Mouse (Mus musculus) urinary bladder, postnatal 4 days (tissue): ENCODE results near the gene Trim7.
"Not testable (repeated sequence)": the region's sequence is repeated elsewhere in the genome, so short reads cannot be mapped to it uniquely, and the experiment has no call there.

ENCODE experiments used
- DNase-seq, 2 experiments: peaks; one replicate each; pipeline ENCODE4 v3.0.0; 2021 to 2022; ENCODE audit warnings: low spot score in 2 of 2

Gene Trim7

GRCm38 (mm10) chr11:48850240-48850639, 24.3 kb downstream of the Trim7 start:
- DNase-seq = no peak

GRCm38 (mm10) chr11:48851270-48851995, 25.5 kb downstream of the Trim7 start:
- no peak for DNase-seq

GRCm38 (mm10) chr11:48852190-48852589, 26.2 kb downstream of the Trim7 start:
- no peak for DNase-seq

GRCm38 (mm10) chr11:48852624-48853473, 26.9 kb downstream of the Trim7 start:
- DNase-seq = no peak

GRCm38 (mm10) chr11:48853474-48854180, 27.7 kb downstream of the Trim7 start:
- peak; percentile 73 to 86 for DNase-seq

GRCm38 (mm10) chr11:48859014-48859413, 33.1 kb downstream of the Trim7 start:
- no peak for DNase-seq

GRCm38 (mm10) chr11:48862784-48863319, 36.9 kb downstream of the Trim7 start:
- DNase-seq = no peak

GRCm38 (mm10) chr11:48863808-48864207, 37.9 kb downstream of the Trim7 start:
- DNase-seq = no peak

- no peak for DNase-seq
Observed at GRCm38 (mm10) chr11:48866481-48866880, 40.5 kb downstream of the Trim7 start.

GRCm38 (mm10) chr11:48869380-48870110, 43.6 kb downstream of the Trim7 start:
- no peak for DNase-seq

- DNase-seq = no peak
Observed at GRCm38 (mm10) chr11:48870781-48871180, 44.8 kb downstream of the Trim7 start.

- DNase-seq = peak; percentile 50 to 73
Observed at GRCm38 (mm10) chr11:48871201-48871772, 45.3 kb downstream of the Trim7 start, which contains the start of gene Irgm1. TSS of gene Irgm1 (minus strand) at chr11:48871683.

GRCm38 (mm10) chr11:48871817-48872541, 46.0 kb downstream of the Trim7 start:
- no peak for DNase-seq

- DNase-seq = no peak
Observed at GRCm38 (mm10) chr11:48872695-48873300, 46.9 kb downstream of the Trim7 start.

GRCm38 (mm10) chr11:48873591-48874290, 47.8 kb downstream of the Trim7 start:
- no peak for DNase-seq

- no peak for DNase-seq
Observed at GRCm38 (mm10) chr11:48874465-48874864, 48.5 kb downstream of the Trim7 start.

- DNase-seq = not testable (repeated sequence)
Observed at GRCm38 (mm10) chr11:48875343-48875837, 49.5 kb downstream of the Trim7 start.

GRCm38 (mm10) chr11:48876680-48877079, 50.7 kb downstream of the Trim7 start:
- DNase-seq = no peak
